Mouse (Mus musculus) C2C12 (cell line): Measurements from ENCODE around the gene Scrt2. TPM values are rescaled to one million over a fixed set of nuclear protein-coding genes. Genes with fewer than 3 reads are reported as not detected.

ENCODE experiments used
- H3K27me3 ChIP-seq: one replicate; pipeline ENCODE4 v1.6.1; 2011; ENCODE audit not compliant: control insufficient read depth, insufficient read depth, insufficient read length
- H3K36me3 ChIP-seq: one replicate; pipeline ENCODE4 v1.6.1; 2011; ENCODE audit not compliant: control insufficient read depth, insufficient read depth
- H3K4me3 ChIP-seq: one replicate; pipeline ENCODE4 v1.5.1; 2011; ENCODE audit warnings: mild to moderate bottlenecking, control low read depth; ENCODE audit not compliant: poor library complexity, insufficient read depth, severe bottlenecking
- H3K79me2 ChIP-seq: one replicate; pipeline ENCODE4 v1.6.1; 2011; ENCODE audit not compliant: control insufficient read depth, insufficient read depth
- H3K79me3 ChIP-seq: one replicate; pipeline ENCODE4 v1.6.1; 2011; ENCODE audit warnings: low read depth, control low read depth
- H3ac ChIP-seq: one replicate; pipeline ENCODE3; 2011; ENCODE audit warnings: low read depth; ENCODE audit not compliant: control insufficient read depth, insufficient read length
- CEBPB ChIP-seq: IDR thresholded peaks from one replicate; pipeline ENCODE4 v1.6.1; 2011; ENCODE audit warnings: low read depth, mild to moderate bottlenecking, control low read depth, moderate library complexity
- CTCF ChIP-seq: IDR thresholded peaks from one replicate; pipeline ENCODE4 v1.5.1; 2011; ENCODE audit not compliant: control insufficient read depth, insufficient read depth, insufficient read length
- FOSL1 ChIP-seq: IDR thresholded peaks from one replicate; pipeline ENCODE4 v1.8.0; 2011; ENCODE audit warnings: mild to moderate bottlenecking, low read length; ENCODE audit not compliant: poor library complexity, insufficient read depth, severe bottlenecking
- MAX ChIP-seq: IDR thresholded peaks from one replicate; pipeline ENCODE4 v1.6.1; 2011; ENCODE audit warnings: mild to moderate bottlenecking, control low read depth
- MYOD1 ChIP-seq: IDR thresholded peaks from one replicate; pipeline ENCODE4 v1.6.1; 2011; ENCODE audit warnings: low read depth; ENCODE audit not compliant: control insufficient read depth, insufficient read length
- MYOG ChIP-seq: IDR thresholded peaks from one replicate; pipeline ENCODE4 v1.6.1; 2011; ENCODE audit not compliant: control insufficient read depth, insufficient read length; ENCODE audit errors: extremely low read depth
- USF1 ChIP-seq: IDR thresholded peaks from one replicate; pipeline ENCODE4 v1.6.1; 2011; ENCODE audit warnings: low read depth, mild to moderate bottlenecking, control low read depth, moderate library complexity
- polyA plus RNA-seq: library from polyadenylated mRNA; unstranded; fragments of >200 nt; fragmentation: generic; extraction: Trizol; gene quantifications from one replicate; pipeline ENCODE4 v1.2.1, GENCODE M21; 2012; ENCODE audit warnings: missing spikeins

Scrt2 gene
- polyA plus RNA-seq, 1 experiment: not detected

DNA sequence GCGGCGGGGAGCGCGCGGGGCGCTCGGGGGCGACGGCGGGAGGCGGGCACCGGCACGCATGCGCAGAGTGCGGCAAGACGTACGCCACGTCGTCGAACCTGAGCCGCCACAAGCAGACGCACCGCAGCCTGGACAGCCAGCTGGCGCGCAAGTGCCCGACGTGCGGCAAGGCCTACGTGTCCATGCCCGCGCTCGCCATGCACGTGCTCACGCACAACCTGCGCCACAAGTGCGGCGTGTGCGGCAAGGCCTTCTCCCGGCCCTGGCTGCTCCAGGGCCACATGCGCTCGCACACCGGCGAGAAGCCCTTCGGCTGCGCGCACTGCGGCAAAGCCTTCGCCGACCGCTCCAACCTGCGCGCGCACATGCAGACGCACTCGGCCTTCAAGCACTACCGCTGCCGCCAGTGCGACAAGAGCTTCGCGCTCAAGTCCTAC lies 12.0 kb downstream of the Scrt2 start:
- peaks cover 9% of the 10 kb centered on the region for H3K27me3 ChIP-seq
- H3K79me3 ChIP-seq: no peaks in the 10 kb centered on the region
- H3K4me3 ChIP-seq: no peak overlapping the region
- H3ac ChIP-seq: no peak overlapping the region
- TF ChIP-seq CEBPB (no peak), MYOG (no peak), FOSL1 (no peak), MAX (no peak), USF1 (no peak), CTCF (no peak), MYOD1 (no peak)
- no peaks in the 10 kb centered on the region for H3K36me3 ChIP-seq
- H3K79me2 ChIP-seq: no peaks in the 10 kb centered on the region

DNA sequence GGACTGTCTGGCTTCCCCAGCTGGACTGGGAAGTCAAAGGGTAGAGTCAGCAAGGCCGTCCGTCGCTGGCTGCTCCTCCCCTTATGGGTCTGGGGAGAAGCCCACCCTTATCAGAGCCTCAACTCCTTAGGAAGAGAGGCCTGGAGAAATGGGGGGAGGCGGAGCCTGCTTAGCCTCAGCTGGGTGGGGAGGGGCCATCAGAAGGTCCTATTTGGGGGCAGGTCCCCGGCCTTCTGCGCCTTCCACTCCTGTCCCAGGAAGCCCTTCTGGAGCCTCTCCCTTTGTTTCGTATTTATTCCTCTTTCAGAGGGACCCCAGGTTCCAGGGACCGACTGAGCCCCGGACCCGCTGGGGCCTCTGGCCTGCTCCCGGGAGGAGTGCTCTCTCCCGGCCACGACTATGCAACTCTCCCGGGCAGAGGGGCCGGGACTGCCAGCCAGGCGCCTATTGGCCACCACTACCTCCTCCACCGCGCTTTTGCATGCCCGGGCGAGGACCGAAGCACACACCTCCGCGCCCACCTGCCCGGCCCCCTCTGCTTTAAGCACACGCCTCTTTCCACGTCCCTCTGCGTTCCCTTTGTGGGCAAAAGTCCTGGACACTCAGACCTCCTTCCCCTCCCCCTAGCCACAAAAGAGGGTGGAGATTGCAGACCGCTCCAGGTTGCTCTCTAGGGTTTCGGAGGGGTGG lies 13.7 kb downstream of the Scrt2 start:
- no peak overlapping the region for H3ac ChIP-seq
- H3K27me3 ChIP-seq: peaks cover 10% of the 10 kb centered on the region
- no peaks in the 10 kb centered on the region for H3K36me3 ChIP-seq
- TF ChIP-seq MYOD1: no peak
- no peak for TF ChIP-seq CTCF
- no peak for TF ChIP-seq USF1
- TF ChIP-seq MYOG: no peak
- no peak for TF ChIP-seq FOSL1
- TF ChIP-seq MAX: no peak
- no peak for TF ChIP-seq CEBPB
- H3K79me2 ChIP-seq: no peaks in the 10 kb centered on the region
- H3K79me3 ChIP-seq: no peaks in the 10 kb centered on the region
- H3K4me3 ChIP-seq: no peak overlapping the region

DNA sequence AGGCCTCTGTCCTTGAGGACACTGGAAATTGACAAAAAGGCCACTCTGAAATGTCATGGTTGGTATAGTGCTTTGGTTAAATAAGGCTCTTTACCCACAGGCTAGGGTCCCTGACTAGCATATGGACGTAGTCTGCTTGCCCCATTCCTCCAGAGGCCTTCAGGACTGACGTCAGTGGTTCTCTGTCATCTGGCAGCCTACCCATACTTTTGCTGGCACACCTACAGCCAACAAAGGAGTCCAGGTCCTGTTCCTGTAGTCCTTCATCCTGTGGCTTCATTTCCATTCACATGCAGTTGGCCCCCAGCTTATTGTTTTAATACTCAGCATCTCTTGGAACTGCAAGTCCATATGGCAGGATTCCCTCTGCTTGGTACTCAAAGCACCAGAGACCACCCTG lies 15.6 kb downstream of the Scrt2 start:
- no peak overlapping the region for H3ac ChIP-seq
- H3K36me3 ChIP-seq: no peaks in the 10 kb centered on the region
- H3K79me2 ChIP-seq: no peaks in the 10 kb centered on the region
- no peaks in the 10 kb centered on the region for H3K79me3 ChIP-seq
- TF ChIP-seq MAX (no peak), CEBPB (no peak), MYOG (no peak), FOSL1 (no peak), USF1 (no peak)
- H3K27me3 ChIP-seq: peaks cover 11% of the 10 kb centered on the region
- no peak overlapping the region for H3K4me3 ChIP-seq

DNA sequence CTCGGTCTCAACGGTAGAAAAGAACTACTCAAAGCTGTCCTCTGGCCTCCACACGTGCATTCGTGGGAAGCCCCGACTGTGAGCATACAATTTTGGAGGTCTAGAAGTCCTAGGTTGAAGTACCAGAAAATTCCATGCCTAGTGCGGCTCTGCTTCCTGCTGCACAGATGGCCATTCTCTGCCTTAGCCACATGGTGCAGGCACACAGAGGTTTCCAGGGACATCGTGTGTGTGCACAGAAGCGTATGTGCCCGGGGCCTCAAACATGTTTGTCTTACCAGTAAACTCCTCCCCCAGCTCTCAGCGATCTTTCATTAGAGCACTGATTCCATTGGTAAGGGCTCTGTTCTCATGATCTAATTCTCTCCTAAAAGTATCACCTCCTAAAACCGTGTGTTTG lies 16.6 kb downstream of the Scrt2 start:
- Histone ChIP-seq H3K4me3 (no peak overlapping the region), H3K36me3 (no peaks in the 10 kb centered on the region), H3ac (no peak overlapping the region), H3K79me3 (no peaks in the 10 kb centered on the region), H3K27me3 (peaks cover 13% of the 10 kb centered on the region), H3K79me2 (no peaks in the 10 kb centered on the region)
- no peak for TF ChIP-seq MYOG
- no peak for TF ChIP-seq FOSL1
- TF ChIP-seq USF1: no peak
- TF ChIP-seq MAX: no peak
- TF ChIP-seq CTCF: no peak
- TF ChIP-seq MYOD1: no peak

DNA sequence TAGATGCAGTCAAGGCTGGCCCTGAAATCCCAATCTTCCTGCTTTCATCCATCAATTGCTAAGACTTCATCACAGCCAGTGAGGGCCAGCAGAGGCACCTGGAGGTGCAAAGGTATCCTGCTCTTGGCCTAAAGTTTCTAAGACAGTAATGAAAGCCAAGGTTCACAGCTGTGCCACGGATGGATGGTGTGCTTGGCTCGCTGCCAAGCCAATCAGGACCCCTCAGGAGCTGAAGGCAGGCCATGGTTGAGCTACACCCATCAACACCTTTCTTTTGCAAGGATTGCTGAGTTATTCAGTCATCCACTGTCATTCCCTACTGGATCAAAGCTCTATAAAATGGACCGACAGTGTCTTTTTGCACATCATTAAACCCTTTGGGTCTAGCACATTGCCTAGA lies 18.2 kb downstream of the Scrt2 start:
- no peaks in the 10 kb centered on the region for H3K79me3 ChIP-seq
- H3K36me3 ChIP-seq: no peaks in the 10 kb centered on the region
- H3K27me3 ChIP-seq: peaks cover 13% of the 10 kb centered on the region
- no peak overlapping the region for H3ac ChIP-seq
- no peaks in the 10 kb centered on the region for H3K79me2 ChIP-seq
- no peak overlapping the region for H3K4me3 ChIP-seq
- TF ChIP-seq MYOD1: no peak
- TF ChIP-seq MAX: no peak
- no peak for TF ChIP-seq CEBPB
- TF ChIP-seq MYOG: no peak
- no peak for TF ChIP-seq CTCF
- no peak for TF ChIP-seq FOSL1
- TF ChIP-seq USF1: no peak

DNA sequence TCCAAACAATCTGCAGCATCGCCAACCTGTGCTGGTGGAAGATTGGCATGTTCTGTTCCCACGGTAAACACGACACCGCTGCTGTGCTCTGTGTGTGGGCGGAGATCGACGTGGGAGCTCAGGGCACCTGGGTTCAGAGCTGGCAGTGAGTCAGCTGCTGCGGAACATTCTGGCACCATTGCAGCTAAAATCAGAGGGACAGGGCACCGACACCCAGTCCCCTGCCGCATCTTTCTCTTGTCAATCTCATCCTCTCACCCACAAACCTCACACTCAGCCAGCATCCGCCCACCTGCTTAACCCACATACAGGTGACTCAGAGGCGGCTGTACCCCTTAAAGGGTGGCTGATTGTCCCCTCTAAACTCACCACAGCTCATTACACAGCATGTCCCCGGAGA lies 20.4 kb downstream of the Scrt2 start:
- peaks cover 10% of the 10 kb centered on the region for H3K27me3 ChIP-seq
- peaks cover 12% of the 10 kb centered on the region for H3K79me2 ChIP-seq
- H3K4me3 ChIP-seq: no peak overlapping the region
- no peak overlapping the region for H3ac ChIP-seq
- H3K79me3 ChIP-seq: peaks cover 9% of the 10 kb centered on the region
- TF ChIP-seq FOSL1: no peak
- no peak for TF ChIP-seq USF1
- no peak for TF ChIP-seq CEBPB
- TF ChIP-seq MYOD1: no peak
- no peak for TF ChIP-seq CTCF
- no peak for TF ChIP-seq MYOG
- no peak for TF ChIP-seq MAX
- no peaks in the 10 kb centered on the region for H3K36me3 ChIP-seq
